Mouse (Mus musculus): Measurements from ENCODE around the gene 9430015G10Rik.

- no peak for TF ChIP-seq POLR2A (IDR thresholded peaks at IDR 0.05; ENCODE audit: control insufficient read depth, extremely low read depth, insufficient read depth, low read length, poor library complexity)
- no peak for TF ChIP-seq CTCF (IDR thresholded peaks at IDR 0.05; ENCODE audit: borderline replicate concordance, control insufficient read depth, extremely low read depth, insufficient read depth, low read length, poor library complexity)
Observed at GRCm38 (mm10) chr4:156091236-156091635, 18.5 kb upstream of the 9430015G10Rik start.
